Mouse (Mus musculus) kidney, adult 2 months (tissue): ENCODE measurements around the gene Ulk4.

ENCODE experiments used
- CTCF ChIP-seq: fragments of 200-500 bp; conservative IDR thresholded peaks from 2 replicates; pipeline ENCODE4 v1.5.1; 2011; ENCODE audit warnings: low read depth, mild to moderate bottlenecking, control low read depth, low read length, moderate library complexity, mixed read lengths; ENCODE audit not compliant: insufficient read depth, insufficient read length
- POLR2A ChIP-seq: fragments of 200-500 bp; IDR thresholded peaks from one replicate; pipeline ENCODE4 v1.6.1; 2011; ENCODE audit warnings: low read depth, low read length, control low read depth

- TF ChIP-seq CTCF (no peak), POLR2A (no peak)
Observed at GRCm38 (mm10) chr9:121216536-121217320, 60.3 kb downstream of the Ulk4 start.
